Mouse (Mus musculus) hindbrain, embryonic 11.5 days (tissue): Measurements from ENCODE around the gene Nadk2. TPM values are rescaled to one million over a fixed set of nuclear protein-coding genes. Genes with fewer than 3 reads are reported as not detected.
A peak's percentile ranks its signal among the peaks of the same experiment; 100 is the strongest.

ENCODE experiments used
- ATAC-seq: fragments of 200-750 bp; cut with Nextera tagmentation; 2 replicates; pipeline ENCODE4 v1.8.0; 2017; ENCODE audit warnings: mild to moderate bottlenecking, moderate TSS enrichment, moderate library complexity; ENCODE audit not compliant: low FRiP score
- DNase-seq: peaks from one replicate; pipeline ENCODE4 v3.0.0-alpha.2; 2015; ENCODE audit warnings: low spot score
- H3K27ac ChIP-seq: fragments of 300-500 bp; sonication (generic); 2 replicates; pipeline ENCODE4 v1.5.1; 2014; ENCODE audit warnings: mild to moderate bottlenecking, low read depth, low read length
- H3K27me3 ChIP-seq: fragments of 300-500 bp; sonication (generic); 2 replicates; pipeline ENCODE4 v1.6.1; 2014; ENCODE audit warnings: mild to moderate bottlenecking, low read length, moderate library complexity, mixed read lengths; ENCODE audit not compliant: control insufficient read depth, insufficient read depth
- H3K36me3 ChIP-seq: fragments of 300-500 bp; sonication (generic); 2 replicates; pipeline ENCODE4 v1.6.1; 2014; ENCODE audit warnings: mild to moderate bottlenecking, low read length, moderate library complexity, mixed read lengths; ENCODE audit not compliant: control insufficient read depth, insufficient read depth
- H3K4me1 ChIP-seq: fragments of 300-500 bp; sonication (generic); replicated peaks from 2 replicates; pipeline ENCODE4 v1.6.1; 2014; ENCODE audit warnings: low read length, mixed read lengths; ENCODE audit not compliant: control insufficient read depth, insufficient read depth
- H3K4me2 ChIP-seq: fragments of 300-500 bp; sonication (generic); replicated peaks from 2 replicates; pipeline ENCODE4 v1.6.1; 2014; ENCODE audit warnings: mild to moderate bottlenecking, low read depth, low read length
- H3K4me3 ChIP-seq: fragments of 300-500 bp; sonication (generic); 2 replicates; pipeline ENCODE4 v1.5.1; 2014; ENCODE audit warnings: low read depth, low read length
- H3K9ac ChIP-seq: fragments of 300-500 bp; sonication (generic); 2 replicates; pipeline ENCODE4 v1.6.1; 2014; ENCODE audit warnings: low read depth, low read length
- H3K9me3 ChIP-seq: fragments of 300-500 bp; sonication (generic); 2 replicates; pipeline ENCODE4 v1.6.1; 2016; ENCODE audit warnings: low read length; ENCODE audit not compliant: control insufficient read depth
- WGBS: fragments of 180-500 bp; shearing (Covaris S2); extraction: QIAGEN DNeasy Blood & Tissue Kit; methylation state at CpG from one replicate; pipeline ENCODE4 v1.1.7; 2014; 5-methylcytosine and 5-hydroxymethylcytosine counted together
- polyA plus RNA-seq: library from polyadenylated mRNA; unstranded; fragments of >200 nt; fragmentation: Nextera tagmentation; extraction: Ambion mirVana; gene quantifications from 2 replicates; pipeline ENCODE4 v1.2.1, GENCODE M21; 2014

Nadk2 gene
- polyA plus RNA-seq, 1 experiment from 2014 or later = 32.9 TPM

- no peaks in the 10 kb centered on the region for H3K27me3 ChIP-seq
- ATAC-seq = no peak
- no peak overlapping the region for H3K4me3 ChIP-seq
- peaks cover 7% of the 10 kb centered on the region for H3K36me3 ChIP-seq
- no peaks in the 10 kb centered on the region for H3K4me1 ChIP-seq
- H3K27ac ChIP-seq = no peak overlapping the region
- H3K9ac ChIP-seq = no peak overlapping the region
- no peaks in the 10 kb centered on the region for H3K9me3 ChIP-seq
- DNase-seq = no peak
- no peak overlapping the region for H3K4me2 ChIP-seq
- WGBS = 80% methylated on average over 4 of the region's 4 CpGs
These were observed 43.1 kb downstream of the Nadk2 start for GRCm38 (mm10) chr15:9114131-9114530.

GRCm38 (mm10) chr15:9114599-9114998 is 43.5 kb downstream of the Nadk2 start:
- no peak overlapping the region for H3K4me2 ChIP-seq
- no peaks in the 10 kb centered on the region for H3K27me3 ChIP-seq
- no peak overlapping the region for H3K27ac ChIP-seq
- H3K36me3 ChIP-seq = peaks cover 7% of the 10 kb centered on the region
- DNase-seq (no peak), ATAC-seq (no peak)
- no peak overlapping the region for H3K4me3 ChIP-seq
- 76% methylated on average over 5 of the region's 5 CpGs for WGBS
- no peaks in the 10 kb centered on the region for H3K9me3 ChIP-seq
- H3K9ac ChIP-seq = no peak overlapping the region
- H3K4me1 ChIP-seq = no peaks in the 10 kb centered on the region

- Histone ChIP-seq H3K4me2 (no peak overlapping the region), H3K36me3 (peaks cover 7% of the 10 kb centered on the region), H3K4me1 (no peaks in the 10 kb centered on the region), H3K4me3 (no peak overlapping the region), H3K27me3 (no peaks in the 10 kb centered on the region), H3K9me3 (no peaks in the 10 kb centered on the region), H3K27ac (no peak overlapping the region), H3K9ac (no peak overlapping the region)
- ATAC-seq (peak; percentile 35; the same call in 1 of the 2 replicates), DNase-seq (no peak)
- 86% methylated on average over 4 of the region's 4 CpGs for WGBS
These were observed 47.8 kb downstream of the Nadk2 start for GRCm38 (mm10) chr15:9118852-9119251.

GRCm38 (mm10) chr15:9120081-9120480 is 49.0 kb downstream of the Nadk2 start:
- H3K9ac ChIP-seq = no peak overlapping the region
- H3K4me1 ChIP-seq = no peaks in the 10 kb centered on the region
- H3K36me3 ChIP-seq = peaks cover 10% of the 10 kb centered on the region; the same call in 1 of the 2 replicates
- ATAC-seq = peak; percentile 54; the same call in 1 of the 2 replicates
- no peak overlapping the region for H3K4me2 ChIP-seq
- H3K27ac ChIP-seq = no peak overlapping the region
- H3K27me3 ChIP-seq = no peaks in the 10 kb centered on the region
- no peaks in the 10 kb centered on the region for H3K9me3 ChIP-seq
- no peak overlapping the region for H3K4me3 ChIP-seq
- WGBS = 94% methylated on average over 2 of the region's 2 CpGs
- peak; percentile 71 for DNase-seq

- H3K27me3 ChIP-seq = no peaks in the 10 kb centered on the region
- WGBS = 91% methylated on average over 4 of the region's 4 CpGs
- no peak for ATAC-seq
These were observed 51.9 kb downstream of the Nadk2 start for GRCm38 (mm10) chr15:9122989-9123388.

GRCm38 (mm10) chr15:9124856-9125255 is 53.8 kb downstream of the Nadk2 start:
- H3K4me3 ChIP-seq = no peak overlapping the region
- H3K4me1 ChIP-seq = no peaks in the 10 kb centered on the region
- H3K27ac ChIP-seq = no peak overlapping the region
- H3K9ac ChIP-seq = no peak overlapping the region
- no peaks in the 10 kb centered on the region for H3K27me3 ChIP-seq
- no peak for DNase-seq
- 94% methylated on average over 21 of the region's 21 CpGs for WGBS
- no peak overlapping the region for H3K4me2 ChIP-seq
- H3K36me3 ChIP-seq = peaks cover 10% of the 10 kb centered on the region; the same call in 1 of the 2 replicates
- ATAC-seq = no peak
- no peaks in the 10 kb centered on the region for H3K9me3 ChIP-seq

More at GRCm38 (mm10) chr15:9122989-9123388, 51.9 kb downstream of the Nadk2 start:
- Histone ChIP-seq H3K9me3 (no peaks in the 10 kb centered on the region), H3K4me2 (no peak overlapping the region), H3K36me3 (peaks cover 10% of the 10 kb centered on the region; the same call in 1 of the 2 replicates), H3K4me3 (no peak overlapping the region), H3K9ac (no peak overlapping the region), H3K27ac (no peak overlapping the region), H3K4me1 (no peaks in the 10 kb centered on the region)
- no peak for DNase-seq

- no peaks in the 10 kb centered on the region for H3K9me3 ChIP-seq
- no peaks in the 10 kb centered on the region for H3K27me3 ChIP-seq
- ATAC-seq = no peak
- H3K4me3 ChIP-seq = no peak overlapping the region
- peaks cover 5% of the 10 kb centered on the region; the same call in 1 of the 2 replicates for H3K36me3 ChIP-seq
- WGBS = 90% methylated on average over 7 of the region's 7 CpGs
- no peak for DNase-seq
- H3K4me1 ChIP-seq = no peaks in the 10 kb centered on the region
- no peak overlapping the region for H3K27ac ChIP-seq
- no peak overlapping the region for H3K4me2 ChIP-seq
- no peak overlapping the region for H3K9ac ChIP-seq
These were observed 56.2 kb downstream of the Nadk2 start for GRCm38 (mm10) chr15:9127051-9127791.

GRCm38 (mm10) chr15:9130772-9131498 is 59.9 kb downstream of the Nadk2 start:
- Histone ChIP-seq H3K36me3 (no peaks in the 10 kb centered on the region; the same call in 1 of the 2 replicates), H3K27me3 (no peaks in the 10 kb centered on the region), H3K9ac (no peak overlapping the region), H3K27ac (no peak overlapping the region), H3K4me1 (no peaks in the 10 kb centered on the region), H3K4me2 (no peak overlapping the region), H3K4me3 (no peak overlapping the region), H3K9me3 (no peaks in the 10 kb centered on the region)
- no peak for ATAC-seq
- 84% methylated on average over 9 of the region's 9 CpGs for WGBS
- no peak for DNase-seq
